Mouse (Mus musculus) effector memory CD4-positive, alpha-beta T cell, adult 5 months (primary cell): ENCODE measurements around the gene Klc2. TPM values are rescaled to one million over a fixed set of nuclear protein-coding genes. Genes with fewer than 3 reads are reported as not detected.

Experiments
- polyA plus RNA-seq: library from polyadenylated mRNA; unstranded; fragments of 100-300 nt; shearing (Covaris generic); gene quantifications from one replicate; pipeline ENCODE4 v1.2.1, GENCODE M21; 2017

Gene Klc2
- 2.6 TPM for polyA plus RNA-seq

GRCm38 (mm10) chr19:5118384-5118698 lies at the start of gene Klc2:
Gene Klc2 (minus strand): TSS chr19:5118560.

GRCm38 (mm10) chr19:5106731-5107191 lies 11.6 kb downstream of the Klc2 start, which contains the start of gene Rab1b:
Gene Rab1b (minus strand): TSS chr19:5107072.

GRCm38 (mm10) chr19:5098363-5099143 lies 19.8 kb downstream of the Klc2 start, which contains the start of gene Cnih2:
Gene Cnih2 (minus strand): TSS chr19:5098521.

GRCm38 (mm10) chr19:5087884-5088728 lies 30.3 kb downstream of the Klc2 start, which contains the start of gene Yif1a:
Gene Yif1a (plus strand): TSS chr19:5088538.

GRCm38 (mm10) chr19:5085145-5085863 lies 33.1 kb downstream of the Klc2 start, which contains the start of gene Tmem151a:
Gene Tmem151a (minus strand): TSS chr19:5085531.

GRCm38 (mm10) chr19:5067867-5068569 lies 50.3 kb downstream of the Klc2 start, which contains the start of gene Cd248:
Gene Cd248 (plus strand): TSS chr19:5068078.

Other genes with a start within 250 kb of the Klc2 start
- not detected for gene Actn3, start 240.7 kb downstream of the Klc2 start, polyA plus RNA-seq
- 3.8 TPM for gene Zdhhc24, start 239.9 kb downstream of the Klc2 start, polyA plus RNA-seq
- gene Bbs1, start 211.9 kb downstream of the Klc2 start, polyA plus RNA-seq = 0.37 TPM
- gene Dpp3, start 190.3 kb downstream of the Klc2 start, polyA plus RNA-seq = 59.5 TPM
- gene Peli3, start 175.4 kb downstream of the Klc2 start, polyA plus RNA-seq = 1.1 TPM
- gene Mrpl11, start 156.4 kb downstream of the Klc2 start, polyA plus RNA-seq = 37.5 TPM
- gene Npas4, start 128.2 kb downstream of the Klc2 start, polyA plus RNA-seq = not detected
- 2.2 TPM for gene Slc29a2, start 94.7 kb downstream of the Klc2 start, polyA plus RNA-seq
- gene B4gat1, start 79.7 kb downstream of the Klc2 start, polyA plus RNA-seq = 3.6 TPM
- gene AC124502.3, start 79.7 kb downstream of the Klc2 start, polyA plus RNA-seq = 2.4 TPM
- 84.9 TPM for gene Brms1, start 77.2 kb downstream of the Klc2 start, polyA plus RNA-seq
- 0.35 TPM for gene Rin1, start 68.1 kb downstream of the Klc2 start, polyA plus RNA-seq
- not detected for gene Cd248, start 50.5 kb downstream of the Klc2 start, polyA plus RNA-seq
- gene Tmem151a, start 33.0 kb downstream of the Klc2 start, polyA plus RNA-seq = 0.57 TPM
- 28.5 TPM for gene Yif1a, start 30.0 kb downstream of the Klc2 start, polyA plus RNA-seq
- 0.87 TPM for gene Cnih2, start 20.0 kb downstream of the Klc2 start, polyA plus RNA-seq
- 151 TPM for gene Rab1b, start 11.5 kb downstream of the Klc2 start, polyA plus RNA-seq
- 95.2 TPM for gene Pacs1, start 154.6 kb upstream of the Klc2 start, polyA plus RNA-seq
- gene Sf3b2, start 176.9 kb upstream of the Klc2 start, polyA plus RNA-seq = 294 TPM
- gene Gal3st3, start 179.8 kb upstream of the Klc2 start, polyA plus RNA-seq = not detected
- not detected for gene Catsper1, start 217.2 kb upstream of the Klc2 start, polyA plus RNA-seq
- 0.65 TPM for gene Cst6, start 231.0 kb upstream of the Klc2 start, polyA plus RNA-seq
- gene Eif1ad, start 248.2 kb upstream of the Klc2 start, polyA plus RNA-seq = 35.1 TPM
- 156 TPM for gene Banf1, start 248.6 kb upstream of the Klc2 start, polyA plus RNA-seq